Mouse (Mus musculus): ENCODE measurements at regions not wholly inside any gene's neighbourhood (a gene's known extent, or its start where the extent isn't known, plus 50 kb on each side); places are given as distances from the start of the nearest gene placed in this dataset.

DNA sequence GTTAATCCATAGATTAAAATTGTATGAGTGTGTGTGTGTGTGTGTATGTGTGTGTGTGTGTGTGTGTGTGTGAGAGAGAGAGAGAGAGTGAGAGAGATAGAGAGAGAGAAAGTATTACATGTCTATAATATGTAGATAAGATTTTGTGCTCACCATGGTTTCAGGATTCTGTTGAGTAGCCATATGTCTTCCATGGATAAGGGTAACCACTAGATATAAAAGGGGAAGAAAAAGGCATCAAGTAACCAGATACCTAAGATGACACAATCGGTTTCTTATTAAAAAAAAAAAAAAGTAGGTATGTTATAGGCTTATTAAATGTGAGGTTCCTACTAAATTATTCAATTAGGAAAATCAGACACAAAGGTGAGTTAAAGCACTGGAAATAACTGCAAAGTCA is 135.1 kb upstream of the B3galt2 start:
- H3K27ac ChIP-seq (ENCODE audit: low read depth), result no peak overlapping the region
- no peak overlapping the region for H3K9ac ChIP-seq
- no peaks in the 10 kb centered on the region for H3K4me1 ChIP-seq (ENCODE audit: insufficient read depth)
- DNase-seq (no peak), ATAC-seq (ENCODE audit: insufficient read depth) (no peak)
- H3K4me3 ChIP-seq (ENCODE audit: low read depth, low read length), result no peak overlapping the region
- H3K27me3 ChIP-seq (ENCODE audit: insufficient read depth, low read length), result no peaks in the 10 kb centered on the region
- WGBS, result 85% methylated on average over 1 of the region's 1 CpGs
- H3K4me2 ChIP-seq, result no peak overlapping the region
- no peaks in the 10 kb centered on the region for H3K9me3 ChIP-seq (ENCODE audit: low read depth, low read length)
- no peak for TF ChIP-seq CTCF (IDR thresholded peaks at IDR 0.05; ENCODE audit: low read depth)
- no peaks in the 10 kb centered on the region for H3K36me3 ChIP-seq (ENCODE audit: insufficient read depth)

DNA sequence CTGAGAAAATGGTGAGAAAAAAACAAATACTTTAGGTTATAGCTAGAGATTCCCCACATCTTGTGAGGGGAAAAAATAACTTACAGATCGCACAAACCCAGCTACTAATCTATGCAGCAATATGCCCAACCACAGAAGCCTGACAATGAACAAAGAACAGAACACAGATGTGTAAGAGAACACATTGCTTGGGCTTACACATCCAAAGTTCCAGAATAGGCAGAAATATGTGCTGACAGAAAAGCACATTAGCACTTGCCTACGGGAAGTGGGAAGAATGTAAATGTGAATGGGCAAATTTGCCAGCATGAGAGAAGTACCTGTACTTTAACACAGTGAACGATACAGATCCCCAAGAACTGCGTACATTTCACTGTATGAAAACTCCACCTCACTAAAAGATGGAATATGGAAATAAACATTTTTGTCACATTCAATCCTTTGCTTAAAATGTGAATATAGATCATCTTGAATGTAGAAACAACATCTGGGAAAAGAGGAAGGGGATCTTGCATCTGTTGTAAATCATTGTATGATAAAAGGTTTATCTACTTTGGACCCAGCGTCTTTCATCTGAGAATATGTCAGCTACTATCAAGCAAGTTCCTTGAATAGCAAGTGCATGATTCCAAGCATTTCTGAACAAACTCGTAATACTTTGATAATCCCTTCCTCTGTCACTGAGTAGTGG is 116.5 kb upstream of the B3galt2 start:
- WGBS, result 59% methylated on average over 6 of the region's 6 CpGs
- DNase-seq (no peak), ATAC-seq (ENCODE audit: insufficient read depth) (no peak)
- H3K4me1 ChIP-seq (ENCODE audit: insufficient read depth), result no peaks in the 10 kb centered on the region
- no peak overlapping the region for H3K4me2 ChIP-seq
- H3K36me3 ChIP-seq (ENCODE audit: insufficient read depth), result no peaks in the 10 kb centered on the region
- no peak for TF ChIP-seq CTCF (IDR thresholded peaks at IDR 0.05; ENCODE audit: low read depth)
- no peaks in the 10 kb centered on the region for H3K27me3 ChIP-seq (ENCODE audit: insufficient read depth, low read length)
- H3K4me3 ChIP-seq (ENCODE audit: low read depth, low read length), result no peak overlapping the region
- no peak overlapping the region for H3K9ac ChIP-seq
- H3K27ac ChIP-seq (ENCODE audit: low read depth), result no peak overlapping the region
- H3K9me3 ChIP-seq (ENCODE audit: low read depth, low read length), result no peaks in the 10 kb centered on the region

- no peak for ATAC-seq (ENCODE audit: insufficient read depth)
- no peak for TF ChIP-seq CTCF (IDR thresholded peaks at IDR 0.05; ENCODE audit: low read depth)
- H3K9ac ChIP-seq, result no peak overlapping the region
- no peaks in the 10 kb centered on the region for H3K9me3 ChIP-seq (ENCODE audit: low read depth, low read length)
- H3K27ac ChIP-seq (ENCODE audit: low read depth), result no peak overlapping the region
- no peaks in the 10 kb centered on the region for H3K4me1 ChIP-seq (ENCODE audit: insufficient read depth)
- H3K36me3 ChIP-seq (ENCODE audit: insufficient read depth), result no peaks in the 10 kb centered on the region
- WGBS, result 28% methylated on average over 5 of the region's 5 CpGs
- H3K4me2 ChIP-seq, result no peak overlapping the region
- no peak overlapping the region for H3K4me3 ChIP-seq (ENCODE audit: low read depth, low read length)
- no peak for DNase-seq
- no peaks in the 10 kb centered on the region for H3K27me3 ChIP-seq (ENCODE audit: insufficient read depth, low read length)
Observed at GRCm38 (mm10) chr1:143524522-143524865, 116.0 kb upstream of the B3galt2 start.

- no peak overlapping the region for H3K9ac ChIP-seq
- no peak overlapping the region for H3K4me3 ChIP-seq (ENCODE audit: low read depth, low read length)
- no peak overlapping the region for H3K4me2 ChIP-seq
- H3K27ac ChIP-seq (ENCODE audit: low read depth), result no peak overlapping the region
- no peaks in the 10 kb centered on the region for H3K4me1 ChIP-seq (ENCODE audit: insufficient read depth)
- H3K9me3 ChIP-seq (ENCODE audit: low read depth, low read length), result no peaks in the 10 kb centered on the region
- no peaks in the 10 kb centered on the region for H3K27me3 ChIP-seq (ENCODE audit: insufficient read depth, low read length)
- DNase-seq, result no peak
- no peaks in the 10 kb centered on the region for H3K36me3 ChIP-seq (ENCODE audit: insufficient read depth)
- no peak for TF ChIP-seq CTCF (IDR thresholded peaks at IDR 0.05; ENCODE audit: low read depth)
- ATAC-seq (ENCODE audit: insufficient read depth), result no peak
- 88% methylated on average over 2 of the region's 2 CpGs for WGBS
Observed at GRCm38 (mm10) chr1:143540223-143540622, 100.2 kb upstream of the B3galt2 start.

- Histone ChIP-seq H3K27me3 (ENCODE audit: insufficient read depth, low read length) (no peaks in the 10 kb centered on the region), H3K9me3 (ENCODE audit: low read depth, low read length) (no peaks in the 10 kb centered on the region), H3K9ac (no peak overlapping the region), H3K4me1 (ENCODE audit: insufficient read depth) (no peaks in the 10 kb centered on the region), H3K4me3 (ENCODE audit: low read depth, low read length) (no peak overlapping the region), H3K4me2 (no peak overlapping the region), H3K36me3 (ENCODE audit: insufficient read depth) (no peaks in the 10 kb centered on the region), H3K27ac (ENCODE audit: low read depth) (no peak overlapping the region)
- TF ChIP-seq CTCF (IDR thresholded peaks at IDR 0.05; ENCODE audit: low read depth), result no peak
- DNase-seq (no peak), ATAC-seq (ENCODE audit: insufficient read depth) (no peak)
- WGBS, result 20% methylated on average over 3 of the region's 3 CpGs
Observed at GRCm38 (mm10) chr1:143540701-143541100, 99.8 kb upstream of the B3galt2 start.
